Mouse (Mus musculus) embryonic facial prominence, embryonic 11.5 days (tissue): Measurements from ENCODE around the gene Fbxl8. TPM values are rescaled to one million over a fixed set of nuclear protein-coding genes. Genes with fewer than 3 reads are reported as not detected.

Source experiments
- ATAC-seq: fragments of 200-750 bp; cut with Nextera tagmentation; replicated peaks from 2 replicates; pipeline ENCODE4 v1.8.0; 2017; ENCODE audit warnings: low read depth; ENCODE audit not compliant: insufficient number of reproducible peaks, low FRiP score, low TSS enrichment
- DNase-seq: peaks from one replicate; pipeline ENCODE4 v3.0.0-alpha.2; 2015; ENCODE audit warnings: low spot score
- H3K27ac ChIP-seq: fragments of 300-500 bp; sonication (generic); replicated peaks from 2 replicates; pipeline ENCODE4 v1.5.1; 2014; ENCODE audit warnings: mild to moderate bottlenecking, low read depth, low read length, control low read depth
- H3K27me3 ChIP-seq: fragments of 300-500 bp; sonication (generic); 2 replicates; pipeline ENCODE4 v1.6.1; 2014; ENCODE audit warnings: mild to moderate bottlenecking, low read length, moderate library complexity, mixed read lengths; ENCODE audit not compliant: control insufficient read depth, insufficient read depth
- H3K36me3 ChIP-seq: fragments of 300-500 bp; sonication (generic); replicated peaks from 2 replicates; pipeline ENCODE4 v1.6.1; 2014; ENCODE audit warnings: low read depth, mild to moderate bottlenecking, low read length, moderate library complexity, mixed read lengths; ENCODE audit not compliant: control insufficient read depth, insufficient read depth
- H3K4me1 ChIP-seq: fragments of 300-500 bp; sonication (generic); 2 replicates; pipeline ENCODE4 v1.6.1; 2014; ENCODE audit warnings: low read length, mixed read lengths; ENCODE audit not compliant: control insufficient read depth, insufficient read depth
- H3K4me2 ChIP-seq: fragments of 300-500 bp; sonication (generic); 2 replicates; pipeline ENCODE4 v1.6.1; 2014; ENCODE audit warnings: low read depth, mild to moderate bottlenecking, control low read depth, low read length, moderate library complexity
- H3K4me3 ChIP-seq: fragments of 300-500 bp; sonication (generic); 2 replicates; pipeline ENCODE4 v1.5.1; 2014; ENCODE audit warnings: low read depth, low read length, control low read depth
- H3K9ac ChIP-seq: fragments of 300-500 bp; sonication (generic); replicated peaks from 2 replicates; pipeline ENCODE4 v1.6.1; 2014; ENCODE audit warnings: mild to moderate bottlenecking, control low read depth, low read length
- H3K9me3 ChIP-seq: fragments of 300-500 bp; sonication (generic); replicated peaks from 2 replicates; pipeline ENCODE4 v1.6.1; 2016; ENCODE audit warnings: mild to moderate bottlenecking, low read length, inconsistent platforms, mixed read lengths; ENCODE audit not compliant: control insufficient read depth
- WGBS: fragments of 180-500 bp; shearing (Covaris S2); extraction: QIAGEN DNeasy Blood & Tissue Kit; methylation state at CpG from one replicate; pipeline ENCODE4 v1.1.7; 2014; 5-methylcytosine and 5-hydroxymethylcytosine counted together
- polyA plus RNA-seq: library from polyadenylated mRNA; unstranded; fragments of >200 nt; fragmentation: Nextera tagmentation; extraction: Ambion mirVana; gene quantifications from 2 replicates; pipeline ENCODE4 v1.2.1, GENCODE M21; 2014

Gene Fbxl8
- polyA plus RNA-seq, 1 experiment from 2014 or later: 1.2 TPM

DNA sequence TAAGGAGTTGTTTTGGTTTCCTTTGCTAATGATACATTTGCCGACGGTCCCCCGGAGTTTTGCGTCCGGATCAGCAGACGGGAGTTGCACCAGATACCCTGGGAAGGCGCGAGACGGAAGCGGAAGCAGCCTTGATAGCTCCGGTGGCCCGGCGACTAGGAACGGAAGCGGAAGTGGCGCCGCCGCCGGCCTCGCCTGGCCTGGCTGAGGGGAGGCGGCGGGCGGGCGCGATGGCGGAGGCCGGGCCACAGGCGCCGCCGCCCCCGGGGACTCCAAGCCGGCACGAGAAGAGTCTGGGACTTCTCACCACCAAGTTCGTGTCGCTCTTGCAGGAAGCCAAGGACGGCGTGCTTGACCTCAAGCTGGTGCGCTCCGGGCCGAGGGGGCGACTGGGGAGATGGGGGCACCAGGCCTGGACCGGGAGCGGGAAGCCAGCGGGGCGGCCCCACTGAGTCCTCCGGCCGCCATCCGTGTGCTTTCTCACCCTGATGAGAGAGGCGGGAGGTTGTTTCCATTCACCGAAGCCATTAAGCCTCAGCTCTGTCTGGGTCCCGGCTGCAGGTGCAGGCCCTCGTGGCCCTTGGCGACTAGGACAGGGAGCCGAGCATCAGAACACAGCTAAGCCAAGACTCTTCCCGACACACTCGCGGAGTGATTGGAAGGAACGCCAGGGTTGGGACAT lies 33.2 kb downstream of the Fbxl8 start, which contains the start of gene E2f4:
TSS of gene E2f4 (plus strand) at position 153 of the 682 bp plus-strand sequence.
- peak within 1 kb of the TSS; percentile 86 for H3K4me2 ChIP-seq
- H3K27me3 ChIP-seq: no peaks in the 10 kb centered on the region
- H3K36me3 ChIP-seq: peaks cover 5% of the 10 kb centered on the region; the same call in 1 of the 2 replicates
- under 1% methylated on average over 58 of the region's 58 CpGs for WGBS
- peak; percentile 98 for DNase-seq
- peaks cover 5% of the 10 kb centered on the region for H3K4me1 ChIP-seq
- H3K9me3 ChIP-seq: no peaks in the 10 kb centered on the region
- ATAC-seq: peak; percentile 75
- peak within 1 kb of the TSS; percentile 98 for H3K4me3 ChIP-seq
- H3K9ac ChIP-seq: peak within 1 kb of the TSS; percentile 92
- H3K27ac ChIP-seq: peak within 1 kb of the TSS; percentile 41

DNA sequence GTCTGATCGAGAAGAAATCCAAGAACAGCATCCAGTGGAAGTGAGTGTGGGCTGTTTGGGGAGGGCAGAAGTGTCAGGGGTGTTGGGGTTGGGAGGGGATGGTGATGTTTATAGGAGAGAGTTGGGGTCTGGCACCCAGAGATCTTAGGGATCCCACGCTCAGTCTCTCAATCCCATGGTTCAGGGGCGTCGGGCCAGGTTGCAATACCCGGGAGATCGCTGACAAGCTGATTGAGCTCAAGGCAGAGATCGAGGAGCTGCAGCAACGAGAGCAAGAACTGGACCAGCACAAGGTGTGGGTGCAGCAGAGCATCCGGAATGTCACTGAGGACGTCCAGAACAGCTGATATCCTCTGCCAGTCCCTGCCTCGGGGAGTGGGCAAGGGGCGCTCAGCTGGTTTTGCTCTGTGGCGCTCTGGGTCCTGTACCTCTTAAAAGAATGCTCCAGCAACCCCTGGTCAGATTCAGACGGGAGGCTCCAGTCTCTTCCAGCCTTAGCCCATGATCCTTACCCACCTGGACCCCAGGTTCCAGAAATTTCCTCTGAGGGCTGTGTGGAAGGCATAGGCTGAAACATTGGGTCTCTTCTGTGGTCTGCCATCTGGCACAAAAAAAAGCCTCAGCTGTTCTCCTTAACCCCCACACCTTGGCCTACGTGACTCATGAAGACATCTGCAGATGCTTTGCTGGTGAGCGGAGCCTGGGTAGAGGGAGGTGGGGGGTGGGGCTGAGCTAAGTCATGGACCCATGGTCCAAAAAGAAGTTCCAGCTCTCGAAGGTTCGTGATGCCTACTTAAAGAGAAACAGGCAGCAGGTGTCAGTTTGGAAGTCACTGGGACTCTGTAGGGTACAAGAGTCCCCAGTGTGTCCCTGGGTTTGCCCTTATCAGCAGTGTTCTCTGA lies 34.2 kb downstream of the Fbxl8 start:
- H3K36me3 ChIP-seq: peaks cover 7% of the 10 kb centered on the region; the same call in 1 of the 2 replicates
- peak overlapping the region; percentile 86 for H3K4me2 ChIP-seq
- H3K4me3 ChIP-seq: peak overlapping the region; percentile 98
- peak overlapping the region; percentile 92 for H3K9ac ChIP-seq
- WGBS: 61% methylated on average over 18 of the region's 18 CpGs
- H3K27me3 ChIP-seq: no peaks in the 10 kb centered on the region
- ATAC-seq: no peak
- peaks cover 5% of the 10 kb centered on the region for H3K4me1 ChIP-seq
- DNase-seq: no peak
- H3K27ac ChIP-seq: no peak overlapping the region
- H3K9me3 ChIP-seq: no peaks in the 10 kb centered on the region

DNA sequence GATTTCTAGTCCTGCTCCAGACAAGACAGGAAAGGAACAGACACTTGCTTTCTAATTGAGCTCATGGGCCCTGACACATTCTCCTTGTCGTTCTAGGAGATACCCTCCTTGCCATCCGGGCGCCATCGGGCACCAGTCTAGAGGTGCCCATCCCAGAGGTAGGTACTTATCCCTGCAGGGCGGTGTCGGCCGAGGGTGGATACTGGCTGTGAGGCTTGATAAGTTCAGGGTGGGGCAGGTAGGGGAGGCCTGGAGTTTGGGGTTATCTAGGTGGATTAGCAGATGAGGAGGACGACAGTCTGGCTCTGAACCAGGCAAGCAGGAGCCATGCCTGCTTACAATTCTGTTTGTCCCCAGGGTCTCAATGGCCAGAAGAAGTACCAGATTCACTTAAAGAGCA lies 35.5 kb downstream of the Fbxl8 start:
- 95% methylated on average over 8 of the region's 8 CpGs for WGBS
- no peak overlapping the region for H3K9ac ChIP-seq
- no peak for ATAC-seq
- no peaks in the 10 kb centered on the region for H3K9me3 ChIP-seq
- H3K36me3 ChIP-seq: peaks cover 7% of the 10 kb centered on the region; the same call in 1 of the 2 replicates
- no peak overlapping the region for H3K4me2 ChIP-seq
- H3K27me3 ChIP-seq: no peaks in the 10 kb centered on the region
- no peak overlapping the region for H3K27ac ChIP-seq
- peaks cover 5% of the 10 kb centered on the region for H3K4me1 ChIP-seq
- H3K4me3 ChIP-seq: no peak overlapping the region
- no peak for DNase-seq

DNA sequence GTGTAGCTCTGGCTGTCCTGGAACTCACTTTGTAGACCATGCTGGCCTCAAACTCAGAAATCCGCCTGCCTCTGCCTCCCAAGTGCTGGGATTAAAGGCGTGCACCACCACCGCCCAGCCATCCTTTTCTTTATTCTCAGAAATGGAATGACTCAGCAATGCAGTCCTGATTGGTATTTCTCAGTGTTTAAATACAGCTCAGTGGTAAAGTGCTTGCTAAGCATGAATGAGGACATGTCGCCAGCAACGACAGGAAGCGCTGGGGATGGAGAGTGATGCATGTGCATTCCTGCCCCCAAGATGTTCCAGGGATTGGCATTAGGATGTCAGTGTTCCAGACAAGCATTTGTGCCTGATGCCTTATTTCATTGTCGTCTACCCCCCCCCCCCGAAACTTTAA lies 38.9 kb downstream of the Fbxl8 start:
- Histone ChIP-seq H3K9me3 (no peaks in the 10 kb centered on the region), H3K4me2 (no peak overlapping the region), H3K27me3 (no peaks in the 10 kb centered on the region), H3K4me3 (no peak overlapping the region), H3K36me3 (peaks cover 7% of the 10 kb centered on the region; the same call in 1 of the 2 replicates), H3K9ac (no peak overlapping the region), H3K4me1 (peaks cover 10% of the 10 kb centered on the region), H3K27ac (no peak overlapping the region)
- ATAC-seq (no peak), DNase-seq (no peak)
- 91% methylated on average over 8 of the region's 8 CpGs for WGBS

DNA sequence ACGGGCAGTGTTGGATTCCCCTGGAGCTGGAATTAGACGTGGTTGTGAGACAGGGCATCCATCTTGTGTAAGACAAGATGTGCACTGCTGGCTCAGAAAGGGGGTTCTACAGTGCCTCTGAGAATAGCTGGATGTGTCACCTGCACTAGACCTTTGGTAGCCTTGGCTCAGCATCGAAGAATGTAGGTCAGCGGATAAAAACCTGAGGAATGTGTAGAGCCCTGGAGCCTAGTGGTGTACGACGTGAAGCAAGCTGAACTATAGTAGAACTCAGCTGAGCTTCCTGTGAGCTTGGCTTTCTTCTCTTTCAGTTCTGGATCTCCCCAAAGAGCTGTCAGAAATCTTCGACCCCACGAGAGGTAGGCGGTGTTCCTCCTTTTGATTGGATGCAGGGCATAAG lies 39.4 kb downstream of the Fbxl8 start:
- H3K27me3 ChIP-seq: no peaks in the 10 kb centered on the region
- DNase-seq (no peak), ATAC-seq (no peak)
- no peak overlapping the region for H3K4me2 ChIP-seq
- peaks cover 7% of the 10 kb centered on the region; the same call in 1 of the 2 replicates for H3K36me3 ChIP-seq
- no peak overlapping the region for H3K4me3 ChIP-seq
- no peaks in the 10 kb centered on the region for H3K9me3 ChIP-seq
- WGBS: 88% methylated on average over 9 of the region's 9 CpGs
- H3K4me1 ChIP-seq: peaks cover 6% of the 10 kb centered on the region
- no peak overlapping the region for H3K9ac ChIP-seq
- H3K27ac ChIP-seq: no peak overlapping the region

DNA sequence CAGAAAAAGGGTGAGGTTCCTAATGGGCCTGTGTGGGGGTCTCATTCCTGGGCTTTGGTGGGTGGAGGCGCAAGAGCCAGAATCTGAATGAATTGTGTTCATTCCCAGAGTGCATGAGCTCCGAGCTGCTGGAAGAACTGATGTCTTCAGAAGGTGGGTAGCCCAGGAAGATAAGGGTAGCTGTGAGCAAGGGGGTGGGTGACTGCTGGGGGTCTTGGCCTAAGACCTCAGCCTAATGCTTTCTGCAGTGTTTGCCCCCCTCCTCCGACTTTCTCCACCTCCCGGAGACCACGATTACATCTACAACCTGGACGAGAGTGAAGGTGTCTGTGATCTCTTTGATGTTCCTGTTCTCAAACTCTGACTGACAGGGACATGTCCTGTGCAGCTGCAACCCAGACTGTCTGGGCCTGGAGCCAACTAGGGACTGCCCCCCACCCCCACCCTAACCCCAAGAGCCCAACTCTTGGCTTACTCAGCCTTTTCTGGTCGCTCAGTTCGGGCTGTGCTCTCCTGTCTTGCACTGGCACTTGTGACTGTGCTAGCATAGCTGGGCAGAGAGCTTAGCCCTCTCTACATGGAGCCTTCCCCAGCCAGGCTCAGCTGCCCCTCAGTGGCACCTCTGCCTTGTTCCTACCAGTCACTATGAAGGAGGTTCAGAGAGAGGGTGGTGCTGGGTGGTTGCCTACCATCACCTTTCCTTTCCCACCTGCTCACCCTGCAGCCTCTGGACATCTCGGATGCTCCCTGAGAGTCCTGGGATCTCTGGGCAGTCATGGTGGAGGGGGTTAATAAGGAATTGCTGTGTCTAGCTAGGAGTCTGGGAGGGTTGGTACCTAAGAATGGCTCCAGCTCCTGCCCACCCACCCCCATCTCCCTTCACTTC lies 40.1 kb downstream of the Fbxl8 start:
- H3K27me3 ChIP-seq: no peaks in the 10 kb centered on the region
- DNase-seq (no peak), ATAC-seq (no peak)
- H3K4me3 ChIP-seq: no peak overlapping the region
- no peak overlapping the region for H3K4me2 ChIP-seq
- H3K27ac ChIP-seq: no peak overlapping the region
- H3K4me1 ChIP-seq: peaks cover 5% of the 10 kb centered on the region; the same call in 1 of the 2 replicates
- H3K9me3 ChIP-seq: no peaks in the 10 kb centered on the region
- peaks cover 7% of the 10 kb centered on the region; the same call in 1 of the 2 replicates for H3K36me3 ChIP-seq
- no peak overlapping the region for H3K9ac ChIP-seq
- WGBS: 75% methylated on average over 9 of the region's 9 CpGs

DNA sequence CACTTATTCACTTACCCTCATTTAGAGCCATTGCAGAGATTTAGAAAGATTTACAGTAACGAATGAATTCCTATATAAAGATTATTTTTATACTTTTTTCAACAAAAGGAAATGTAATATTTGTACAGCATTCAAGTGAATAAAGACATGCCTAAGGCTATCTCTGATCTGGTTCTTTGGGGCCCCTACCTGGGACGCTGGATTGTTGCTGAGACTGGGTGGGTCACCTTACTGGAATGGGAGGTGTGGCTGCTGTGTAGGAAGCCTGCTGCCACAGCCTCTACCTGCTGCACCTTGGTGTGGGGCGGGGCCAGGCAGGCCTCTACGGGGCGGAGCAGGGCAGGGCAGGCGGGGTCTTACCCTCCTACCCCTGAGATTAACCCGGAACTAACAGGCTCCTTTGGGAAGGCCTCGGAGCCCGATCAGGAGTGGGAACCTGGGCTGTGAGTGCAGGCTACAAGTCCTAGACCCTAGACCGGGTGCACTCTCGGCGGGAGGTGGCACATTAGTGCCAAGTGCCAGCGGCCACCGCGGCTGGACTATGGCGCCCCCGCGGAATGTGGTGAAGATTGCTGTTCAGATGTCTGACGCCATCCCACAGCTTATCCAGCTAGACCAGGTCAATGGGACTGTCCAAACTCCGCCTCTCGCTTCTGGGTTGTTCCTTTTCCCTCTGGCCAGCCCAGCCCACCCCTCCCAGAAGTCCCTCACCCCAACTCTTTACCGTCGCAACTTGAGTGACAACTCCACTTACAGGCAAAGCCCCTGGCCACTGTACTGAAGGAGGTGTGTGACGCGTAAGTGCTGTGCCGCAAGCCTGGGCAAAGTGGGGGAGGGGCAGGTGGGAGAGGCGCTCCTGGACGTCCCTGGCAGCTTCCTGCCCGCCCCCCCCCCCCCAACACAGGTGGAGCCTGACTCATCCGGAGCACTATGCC lies 41.0 kb downstream of the Fbxl8 start, which contains the start of gene Elmo3:
TSS of gene Elmo3 (plus strand) at position 391 of the 935 bp plus-strand sequence.
- peak within 1 kb of the TSS; percentile 25 for H3K4me3 ChIP-seq
- ATAC-seq (peak; percentile 66), DNase-seq (peak; percentile 67)
- H3K27me3 ChIP-seq: no peaks in the 10 kb centered on the region
- no peaks in the 10 kb centered on the region for H3K9me3 ChIP-seq
- 6% methylated on average over 26 of the region's 30 CpGs for WGBS
- peaks cover 7% of the 10 kb centered on the region; the same call in 1 of the 2 replicates for H3K36me3 ChIP-seq
- H3K27ac ChIP-seq: peak within 1 kb of the TSS; percentile 56; the same call in 1 of the 2 replicates
- peak within 1 kb of the TSS; percentile 53 for H3K9ac ChIP-seq
- H3K4me2 ChIP-seq: peak within 1 kb of the TSS; percentile 57
- peaks cover 5% of the 10 kb centered on the region; the same call in 1 of the 2 replicates for H3K4me1 ChIP-seq
